Comparison of ENCODE assay signal across 10 mouse cellular contexts in the genomic region with DNA sequence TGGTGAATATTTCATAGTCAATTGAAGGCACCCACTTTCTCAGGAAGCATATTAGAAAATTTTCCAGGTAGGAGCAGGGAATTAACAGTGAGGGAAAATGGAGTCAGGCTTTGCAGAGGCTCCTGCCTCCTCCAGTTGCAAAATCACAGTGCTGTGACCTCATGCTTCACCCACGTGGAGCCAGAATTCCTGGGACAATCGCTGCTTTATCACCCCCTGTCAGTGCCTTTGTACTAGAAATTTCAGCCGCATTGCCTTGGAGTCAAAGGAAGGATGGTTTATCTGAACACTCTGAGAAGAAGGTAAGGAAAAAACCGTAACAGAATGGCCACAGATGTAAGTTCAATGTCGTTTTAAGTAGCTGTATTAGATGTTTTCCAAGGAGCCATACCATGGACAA. TPM values are rescaled to one million over a fixed set of nuclear protein-coding genes. Genes with fewer than 3 reads are reported as not detected.
A peak's percentile ranks its signal among the peaks of the same experiment; 100 is the strongest.
DNase-seq lines count a peak whose midpoint lies in the region; ATAC-seq lines count a peak whose summit lies in the region.
"Had no signal": no experiment of that assay in that cellular context is flagged by ENCODE, and none has a peak within 500 bp of the region (broad histone marks: within the 10 kb centered on the region; RNA-seq: fewer than 3 reads in every experiment).

No protein-coding gene starts in this region.

- H3K27ac ChIP-seq in limb, embryonic 11.5 days (replicated peaks; ENCODE audit: low read depth, low read length), result no peak overlapping the region
- no peak overlapping the region for H3K27ac ChIP-seq in limb, embryonic 10.5 days
- H3K27ac ChIP-seq in hindbrain, embryonic 12.5 days, result no peak overlapping the region
- H3K27ac ChIP-seq in neural tube, embryonic 13.5 days (replicated peaks), result peak overlapping the region; percentile 88
- H3K27ac ChIP-seq: macrophage had no signal

- peaks cover 9% of the 10 kb centered on the region; the same call in 1 of the 2 replicates for H3K27me3 ChIP-seq in limb, embryonic 11.5 days (ENCODE audit: control insufficient read depth, insufficient read depth, low read length)
- H3K27me3 ChIP-seq in limb, embryonic 10.5 days (ENCODE audit: low read depth, poor library complexity, severe bottlenecking), result peaks cover 95% of the 10 kb centered on the region
- peaks cover 28% of the 10 kb centered on the region for H3K27me3 ChIP-seq in hindbrain, embryonic 12.5 days
- H3K27me3 ChIP-seq in neural tube, embryonic 13.5 days, result peaks cover 61% of the 10 kb centered on the region

- no peak overlapping the region for H3K9ac ChIP-seq in limb, embryonic 11.5 days (ENCODE audit: low read length)
- H3K9ac ChIP-seq in hindbrain, embryonic 12.5 days, result no peak overlapping the region
- H3K9ac ChIP-seq in neural tube, embryonic 13.5 days, result 0 out of 2 replicates have a peak overlapping the region, but pooled peaks have one; percentile 60

- no peaks in the 10 kb centered on the region for H3K9me3 ChIP-seq in limb, embryonic 11.5 days (ENCODE audit: control insufficient read depth, low read length)
- H3K9me3 ChIP-seq in limb, embryonic 10.5 days (replicated peaks), result no peaks in the 10 kb centered on the region
- no peaks in the 10 kb centered on the region for H3K9me3 ChIP-seq in hindbrain, embryonic 12.5 days (replicated peaks)
- no peaks in the 10 kb centered on the region for H3K9me3 ChIP-seq in neural tube, embryonic 13.5 days

- 41% methylated on average over 5 of the region's 5 CpGs for WGBS in limb, embryonic 11.5 days
- WGBS in limb, embryonic 10.5 days, result 30% methylated on average over 5 of the region's 5 CpGs
- WGBS in hindbrain, embryonic 12.5 days, result 16% methylated on average over 5 of the region's 5 CpGs
- 22% methylated on average over 5 of the region's 5 CpGs for WGBS in neural tube, embryonic 13.5 days

- no peak overlapping the region for H3K4me3 ChIP-seq in limb, embryonic 11.5 days (ENCODE audit: low read depth, low read length)
- no peak overlapping the region for H3K4me3 ChIP-seq in limb, embryonic 10.5 days
- H3K4me3 ChIP-seq in hindbrain, embryonic 12.5 days, result no peak overlapping the region
- H3K4me3 ChIP-seq in neural tube, embryonic 13.5 days, result no peak overlapping the region; the same call in 1 of the 2 replicates

- H3K4me2 ChIP-seq in limb, embryonic 11.5 days (ENCODE audit: low read depth, severe bottlenecking), result no peak overlapping the region
- peak overlapping the region; percentile 40 for H3K4me2 ChIP-seq in hindbrain, embryonic 12.5 days (replicated peaks)
- H3K4me2 ChIP-seq in neural tube, embryonic 13.5 days, result peak overlapping the region; percentile 48

- no peaks in the 10 kb centered on the region for H3K36me3 ChIP-seq in limb, embryonic 11.5 days (ENCODE audit: control insufficient read depth, insufficient read depth, low read length)
- H3K36me3 ChIP-seq in limb, embryonic 10.5 days, result no peaks in the 10 kb centered on the region
- no peaks in the 10 kb centered on the region for H3K36me3 ChIP-seq in hindbrain, embryonic 12.5 days
- H3K36me3 ChIP-seq in neural tube, embryonic 13.5 days, result no peaks in the 10 kb centered on the region

- no peak for ATAC-seq in limb, embryonic 11.5 days (ENCODE audit: insufficient number of reproducible peaks, low FRiP score, low TSS enrichment, low read depth)
- no peak for ATAC-seq in hindbrain, embryonic 12.5 days (ENCODE audit: low FRiP score)
- ATAC-seq in neural tube, embryonic 13.5 days (ENCODE audit: low read depth), result no peak

- no peaks in the 10 kb centered on the region for H3K4me1 ChIP-seq in limb, embryonic 11.5 days (ENCODE audit: control insufficient read depth, insufficient read depth, low read length)
- H3K4me1 ChIP-seq in limb, embryonic 10.5 days, result no peaks in the 10 kb centered on the region
- 0 out of 2 replicates have a peak, but pooled peaks cover 2% of the 10 kb centered on the region for H3K4me1 ChIP-seq in hindbrain, embryonic 12.5 days
- peaks cover 8% of the 10 kb centered on the region; the same call in 1 of the 2 replicates for H3K4me1 ChIP-seq in neural tube, embryonic 13.5 days (replicated peaks)

- peak; percentile 23 for DNase-seq in limb, embryonic 11.5 days (ENCODE audit: low spot score)
- DNase-seq in limb, embryonic 10.5 days (ENCODE audit: low spot score), result no peak
- DNase-seq in embryo, embryonic 10 days (ENCODE audit: low spot score), result peak; percentile 61
- no peak for DNase-seq in thymus, postnatal 25 days
- DNase-seq in urinary bladder, postnatal 25 days (ENCODE audit: low spot score), result no peak
- no peak for DNase-seq in kidney, adult 8-10 months

RNA-seq across cellular contexts. Expression of a gene that starts 1.5 kb away (rescaled TPM):
- 1.4 and 2.0 TPM in 2 replicates for polyA plus RNA-seq in limb, embryonic 11.5 days (2014; fragmentation: Nextera tagmentation; extraction: Ambion mirVana)
- polyA plus RNA-seq in limb, embryonic 10.5 days (2016; fragmentation: Nextera tagmentation; extraction: Ambion mirVana), result 0.87 and 1.4 TPM in 2 replicates
- polyA plus RNA-seq in hindbrain, embryonic 12.5 days (2016; fragmentation: Nextera tagmentation; extraction: Ambion mirVana), result 2.5 and 2.7 TPM in 2 replicates
- polyA plus RNA-seq in neural tube, embryonic 13.5 days (2015; fragmentation: Nextera tagmentation; extraction: Ambion mirVana), result 3.2 and 3.6 TPM in 2 replicates
- polyA plus RNA-seq: erythroblast, embryonic 14.5 days had no signal

Comparison
In these comparisons a context has a peak if more than half of its experiments do, and no peak if none do; other contexts are left out.
1. DNase-seq: peak in limb, embryonic 11.5 days (single experiment) and embryo, embryonic 10 days (single experiment); none in limb, embryonic 10.5 days (single experiment), thymus, postnatal 25 days (single experiment), urinary bladder, postnatal 25 days (single experiment) and kidney, adult 8-10 months (0 of 2).